Mouse (Mus musculus): ENCODE results near the gene Olfr791.

DNA sequence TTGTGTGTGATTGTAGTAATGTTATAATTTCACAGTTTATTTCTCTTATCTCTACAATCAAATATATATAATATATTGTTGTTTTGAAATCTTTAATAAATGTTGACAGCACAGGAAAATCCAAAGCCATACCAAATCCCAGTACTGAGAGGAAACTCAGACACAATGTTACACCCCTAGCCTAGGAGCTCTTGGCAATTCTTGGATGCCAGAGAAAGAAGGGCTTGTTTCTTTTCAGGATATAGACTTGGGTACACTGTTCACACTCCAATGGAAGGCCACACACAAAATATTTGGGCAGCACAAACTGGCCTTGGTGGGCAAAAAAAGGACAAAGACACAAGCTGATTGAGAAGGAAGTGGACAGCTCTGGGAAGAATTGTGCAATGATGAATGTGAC lies 47.9 kb upstream of the Olfr791 start:
- TF ChIP-seq CTCF (IDR thresholded peaks at IDR 0.05; ENCODE audit: low read depth, low read length): no peak
- no peak for TF ChIP-seq POLR2A (IDR thresholded peaks at IDR 0.05; ENCODE audit: insufficient read depth, low read length)
- no peak for TF ChIP-seq EP300 (IDR thresholded peaks at IDR 0.05; ENCODE audit: insufficient read depth, low read depth, low read length)
